Mouse (Mus musculus) cerebellum, adult 2 months (tissue): Measurements from ENCODE around the gene Stag3. TPM values are rescaled to one million over a fixed set of nuclear protein-coding genes. Genes with fewer than 3 reads are reported as not detected.
A peak's percentile ranks its signal among the peaks of the same experiment; 100 is the strongest.

Experiments
- DNase-seq, 2 experiments: peaks; one replicate each; pipeline ENCODE4 v3.0.0; 2021
- H3K27ac ChIP-seq: fragments of 200-500 bp; 2 replicates; pipeline ENCODE4 v1.5.1; 2012; ENCODE audit warnings: low read length, control low read depth, inconsistent platforms; ENCODE audit not compliant: insufficient read depth
- H3K27me3 ChIP-seq: fragments of 200-500 bp; 2 replicates; pipeline ENCODE4 v1.6.1; 2012; ENCODE audit warnings: inconsistent platforms, mild to moderate bottlenecking, low read length, moderate library complexity; ENCODE audit not compliant: control insufficient read depth, insufficient read depth
- H3K4me1 ChIP-seq: fragments of 200-500 bp; 2 replicates; pipeline ENCODE4 v1.6.1; 2011; ENCODE audit warnings: low read length; ENCODE audit not compliant: control insufficient read depth, insufficient read depth
- H3K4me3 ChIP-seq: fragments of 200-500 bp; replicated peaks from 2 replicates; pipeline ENCODE3; 2011; ENCODE audit warnings: mild to moderate bottlenecking, low read depth, low read length, control low read depth; ENCODE audit not compliant: insufficient read depth
- CTCF ChIP-seq: fragments of 200-500 bp; IDR thresholded peaks from 2 replicates; pipeline ENCODE4 v1.5.1; 2011; ENCODE audit warnings: low read depth, mild to moderate bottlenecking, control low read depth, low read length, moderate library complexity, borderline replicate concordance; ENCODE audit not compliant: insufficient read depth
- POLR2A ChIP-seq: fragments of 200-500 bp; IDR thresholded peaks from 2 replicates; pipeline ENCODE4 v1.6.1; 2011; ENCODE audit warnings: low read length, control low read depth, borderline replicate concordance; ENCODE audit not compliant: insufficient read depth
- WGBS: fragments of 180-500 bp; shearing (Covaris S2); methylation state at CpG from one replicate; pipeline ENCODE4 v1.1.7; 2018; 5-methylcytosine and 5-hydroxymethylcytosine counted together
- polyA plus RNA-seq: library from polyadenylated mRNA; depleted of rRNA; stranded (reverse); fragments of >200 nt; gene quantifications from 2 replicates; pipeline ENCODE4 v1.2.3, GENCODE M21; 2012; rRNA removed

Stag3 gene
- 1.9 and 2.5 TPM in 2 replicates for polyA plus RNA-seq

DNA sequence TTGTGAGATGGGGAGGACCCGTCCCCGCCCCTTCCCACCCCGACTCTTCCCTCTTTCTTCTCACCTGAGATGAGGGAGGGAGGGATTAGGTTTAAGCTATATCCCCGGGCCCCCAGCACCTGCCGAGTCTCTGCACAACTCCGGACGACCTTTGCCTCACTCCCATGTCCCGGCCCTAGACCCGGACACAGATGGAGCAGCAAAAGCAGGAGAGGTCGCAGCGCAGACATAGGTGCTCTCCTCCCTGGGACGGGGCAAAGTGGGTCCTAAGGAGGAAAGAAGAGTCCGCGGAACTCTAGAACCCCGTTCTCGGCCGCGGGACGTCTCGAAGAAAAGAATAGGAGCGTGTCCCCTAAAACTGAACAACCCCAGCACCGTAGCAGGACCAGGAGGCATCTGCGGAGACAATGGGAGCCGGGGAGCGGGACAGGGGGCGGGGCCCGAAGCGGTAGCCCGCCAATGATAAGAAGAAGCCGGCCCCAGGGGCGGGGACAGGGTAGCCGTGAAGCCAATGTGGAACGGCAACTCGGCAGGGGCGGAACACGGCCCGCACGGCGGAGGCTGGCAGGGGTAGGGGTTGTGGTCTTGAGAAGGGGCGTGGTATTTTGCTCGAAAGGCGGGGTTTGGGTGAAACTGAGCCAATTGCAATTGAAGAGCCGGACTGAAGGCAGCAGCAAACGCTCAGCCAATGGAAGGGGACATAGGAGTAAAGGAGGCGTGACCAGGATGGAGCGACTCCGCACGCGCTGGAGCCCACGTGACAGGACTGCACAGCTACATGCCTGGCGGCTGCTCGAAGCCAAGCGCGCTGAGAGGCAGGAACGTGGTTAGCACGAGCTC lies at the start of gene Stag3, which contains the start of the genes Gm43720 and Gpc2:
Stag3 (plus strand) TSS at position 656 of the 840 bp plus-strand sequence.
Gm43720 (minus strand) TSS at position 374 of the 840 bp plus-strand sequence.
Gpc2 (minus strand) TSS at position 421 of the 840 bp plus-strand sequence.
- no peak within 1 kb of the TSS for H3K27ac ChIP-seq
- WGBS: under 1% methylated on average over 56 of the region's 56 CpGs

DNA sequence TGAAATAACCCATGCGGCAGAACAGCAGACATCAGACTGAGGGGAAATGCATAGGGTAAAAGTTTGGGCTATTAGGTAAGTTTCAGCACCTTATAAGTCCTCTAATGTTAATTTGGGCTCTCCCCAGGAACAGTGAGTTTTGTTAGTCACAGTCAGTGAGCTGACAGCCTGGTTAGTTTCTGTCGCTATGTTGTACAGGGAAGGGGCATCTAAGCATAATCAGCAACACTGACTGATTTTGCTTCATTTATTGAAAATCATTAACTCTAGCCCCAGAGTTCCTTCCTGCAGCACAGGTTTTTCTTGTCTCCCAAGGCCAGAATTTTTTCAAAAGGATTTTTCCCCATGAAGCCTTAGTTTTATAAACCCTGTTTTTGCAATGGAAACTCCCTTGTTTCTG lies 46.3 kb upstream of the Stag3 start:
- Histone ChIP-seq H3K27ac (no peak overlapping the region), H3K27me3 (no peaks in the 10 kb centered on the region), H3K4me1 (no peaks in the 10 kb centered on the region), H3K4me3 (no peak overlapping the region)
- WGBS: 72% methylated on average over 2 of the region's 2 CpGs
- TF ChIP-seq CTCF: no peak
- no peak for TF ChIP-seq POLR2A
- no peak for DNase-seq

More for the DNA sequence above, at the start of gene Stag3, which contains the start of the genes Gm43720 and Gpc2:
- TF ChIP-seq CTCF (no peak), POLR2A (no peak)
- Histone ChIP-seq H3K4me3 (peak within 1 kb of the TSS; percentile 29), H3K27me3 (no peaks in the 10 kb centered on the region), H3K4me1 (no peaks in the 10 kb centered on the region)
- DNase-seq: peak; percentile 51 to 63

DNA sequence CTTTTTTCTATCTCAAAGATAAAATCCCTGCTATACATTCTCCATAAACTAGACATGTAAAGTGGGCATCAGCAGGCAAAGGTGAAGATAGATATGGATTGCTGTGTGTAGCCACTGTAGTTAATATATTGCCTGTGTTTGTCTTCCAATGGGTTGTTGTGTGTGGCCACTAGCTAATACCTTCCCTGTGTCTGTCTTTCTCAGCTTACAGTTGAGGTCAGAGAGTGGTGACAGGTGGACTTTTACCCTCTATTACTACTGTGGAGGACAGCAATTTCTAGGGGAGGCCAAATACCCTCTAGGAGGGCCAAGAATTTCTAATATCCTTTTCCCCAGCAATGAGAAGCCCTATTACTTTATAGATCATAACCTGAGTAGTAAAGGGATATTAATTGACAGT lies 45.8 kb upstream of the Stag3 start:
- Histone ChIP-seq H3K4me3 (no peak overlapping the region), H3K4me1 (no peaks in the 10 kb centered on the region), H3K27ac (no peak overlapping the region), H3K27me3 (no peaks in the 10 kb centered on the region)
- TF ChIP-seq CTCF: no peak
- no peak for TF ChIP-seq POLR2A
- DNase-seq: no peak

DNA sequence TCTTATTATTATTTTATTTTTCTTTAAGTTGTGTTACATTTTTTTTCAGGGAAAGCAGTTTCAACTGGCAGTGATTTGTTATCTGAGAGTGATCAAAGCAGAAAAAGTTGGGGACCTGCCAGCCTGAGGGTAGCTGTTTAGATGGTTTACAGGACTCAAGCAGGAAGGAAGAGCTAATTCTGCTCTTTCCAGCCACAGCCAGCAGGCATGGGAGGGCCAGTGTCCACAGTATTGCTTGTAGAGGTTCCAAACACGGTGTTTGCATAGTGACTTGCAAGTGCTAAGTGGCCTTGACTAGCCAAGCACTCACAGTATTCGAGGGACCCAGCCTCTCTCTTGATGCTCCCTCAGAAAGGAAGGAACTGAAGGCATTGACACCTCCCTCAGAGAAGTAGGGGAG lies 38.5 kb upstream of the Stag3 start:
- Histone ChIP-seq H3K27ac (no peak overlapping the region), H3K27me3 (no peaks in the 10 kb centered on the region), H3K4me3 (no peak overlapping the region), H3K4me1 (no peaks in the 10 kb centered on the region)
- TF ChIP-seq CTCF: no peak
- no peak for TF ChIP-seq POLR2A
- DNase-seq: no peak
- 38% methylated on average over 2 of the region's 2 CpGs for WGBS

DNA sequence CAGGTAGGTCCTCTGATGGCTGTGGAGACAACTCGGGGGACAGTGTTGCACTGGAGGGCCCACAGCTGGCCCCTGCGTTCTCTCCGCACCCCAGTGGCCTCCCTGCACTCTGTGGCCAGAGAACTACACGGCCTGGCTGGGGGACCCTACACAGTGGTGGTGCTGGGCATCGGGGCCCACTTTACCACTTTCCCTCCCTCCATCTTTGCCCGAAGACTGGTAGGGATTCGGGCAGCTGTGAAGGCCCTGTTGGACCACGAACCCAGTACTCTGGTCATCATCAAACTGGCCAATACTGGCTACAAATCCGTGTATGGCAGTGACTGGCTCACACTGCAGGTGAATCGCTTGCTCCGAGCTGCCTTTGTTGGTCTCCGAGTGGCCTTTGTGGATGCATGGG lies 28.9 kb upstream of the Stag3 start:
- H3K4me1 ChIP-seq: no peaks in the 10 kb centered on the region
- no peak for DNase-seq
- 82% methylated on average over 12 of the region's 12 CpGs for WGBS

DNA sequence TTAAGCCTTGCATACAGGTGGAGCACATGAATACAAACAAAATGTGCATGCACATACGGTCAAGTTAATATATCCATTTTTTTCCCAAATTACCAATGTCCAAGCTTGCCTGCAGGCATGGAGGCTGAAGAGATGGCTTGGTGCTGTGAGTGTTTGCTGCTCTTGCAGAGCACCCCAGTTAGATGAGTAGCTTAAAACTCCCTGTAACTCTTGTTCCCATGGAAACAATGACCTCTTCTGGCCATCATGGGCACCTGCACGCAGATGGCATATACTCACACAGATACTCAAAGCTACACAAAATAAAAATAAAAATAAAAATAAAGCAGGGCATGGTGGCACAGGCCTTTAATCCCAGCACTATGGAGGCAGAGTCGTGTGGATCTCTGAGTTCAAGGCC lies 27.0 kb upstream of the Stag3 start:
- no peaks in the 10 kb centered on the region; the same call in 1 of the 2 replicates for H3K4me1 ChIP-seq
- TF ChIP-seq CTCF: no peak
- no peak for TF ChIP-seq POLR2A
- WGBS: 95% methylated on average over 3 of the region's 3 CpGs

More for the DNA sequence above, 28.9 kb upstream of the Stag3 start:
- TF ChIP-seq CTCF (no peak), POLR2A (no peak)
- Histone ChIP-seq H3K27ac (no peak overlapping the region), H3K27me3 (no peaks in the 10 kb centered on the region), H3K4me3 (no peak overlapping the region)

DNA sequence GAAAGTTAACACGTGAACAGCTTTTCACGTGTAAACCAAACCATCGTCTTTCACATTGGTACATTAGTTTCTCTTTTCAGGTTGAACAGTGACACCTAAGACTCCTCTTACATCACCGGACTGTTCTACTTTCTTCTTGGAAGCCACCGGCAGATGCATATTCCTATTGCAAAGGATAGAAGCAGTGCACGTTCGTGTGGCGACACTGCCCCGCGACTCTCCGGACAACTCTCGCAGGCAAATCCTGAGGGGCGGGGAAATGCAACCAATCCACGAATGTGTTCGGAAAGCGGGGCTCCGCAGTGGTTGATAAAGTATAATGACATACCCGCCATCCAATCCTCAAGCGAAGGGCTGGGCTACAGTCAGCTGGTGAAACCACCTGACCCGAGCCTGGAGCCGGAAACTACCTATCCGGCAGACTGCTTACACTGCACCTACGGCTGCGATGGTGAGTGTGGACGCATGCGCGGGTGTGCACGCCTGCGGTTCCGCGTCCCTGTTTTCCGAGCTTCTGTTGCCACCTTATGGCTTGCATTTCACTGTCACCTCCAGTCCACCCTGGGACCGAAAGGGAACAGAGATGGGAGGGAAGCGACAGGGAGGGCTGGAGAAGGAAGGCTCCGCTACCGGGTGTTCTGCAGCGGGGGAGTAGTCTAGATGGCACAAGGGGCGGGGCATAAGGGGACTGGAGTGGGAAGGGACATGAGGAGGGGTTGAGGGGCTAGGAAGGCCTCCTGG lies 24.5 kb upstream of the Stag3 start, which contains the start of gene Lamtor4:
Lamtor4 (plus strand) TSS at position 130 of the 741 bp plus-strand sequence.
- H3K4me1 ChIP-seq: no peaks in the 10 kb centered on the region; the same call in 1 of the 2 replicates
- H3K27ac ChIP-seq: peak within 1 kb of the TSS; percentile 77
- TF ChIP-seq POLR2A (peak; percentile 94), CTCF (peak; percentile 38; the same call in 1 of the 2 replicates)
- no peaks in the 10 kb centered on the region for H3K27me3 ChIP-seq
- DNase-seq: peak; percentile 95 to 99
- H3K4me3 ChIP-seq: peak within 1 kb of the TSS; percentile 91
- WGBS: under 1% methylated on average over 38 of the region's 38 CpGs

More for the DNA sequence above, 27.0 kb upstream of the Stag3 start:
- Histone ChIP-seq H3K27me3 (no peaks in the 10 kb centered on the region), H3K27ac (no peak overlapping the region), H3K4me3 (no peak overlapping the region)
- no peak for DNase-seq

DNA sequence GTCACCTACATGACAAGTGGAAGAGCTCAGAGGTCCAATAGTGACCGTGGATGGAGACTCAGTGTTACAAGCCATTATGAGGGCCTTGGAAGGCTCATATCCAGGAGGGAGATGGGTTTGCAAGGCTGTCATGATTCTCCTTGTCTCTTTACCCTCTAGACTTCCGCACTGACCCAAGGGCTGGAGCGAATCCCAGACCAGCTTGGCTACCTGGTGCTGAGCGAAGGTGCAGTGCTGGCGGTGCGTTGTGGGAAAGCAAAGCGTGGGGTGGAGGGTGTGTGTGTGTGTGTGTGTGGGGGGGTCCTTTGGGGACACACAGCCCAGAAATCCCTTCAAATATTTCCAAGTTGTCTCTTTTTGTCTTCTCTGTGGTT lies 24.0 kb upstream of the Stag3 start:
- TF ChIP-seq POLR2A (no peak), CTCF (no peak)
- WGBS: 0% methylated on average over 7 of the region's 7 CpGs

More for the DNA sequence above, 24.0 kb upstream of the Stag3 start:
- peak in 1 of 2 experiments; percentile 61 for DNase-seq
- no peaks in the 10 kb centered on the region for H3K27me3 ChIP-seq
- H3K4me3 ChIP-seq: peak overlapping the region; percentile 91
- H3K4me1 ChIP-seq: no peaks in the 10 kb centered on the region; the same call in 1 of the 2 replicates
- peak overlapping the region; percentile 77 for H3K27ac ChIP-seq
